Comparison of ENCODE assay signal across 10 mouse cellular contexts in genomic region chr8:34546815-34547214, GRCm38 (mm10).
DNase-seq lines count a peak whose midpoint lies in the region; ATAC-seq lines count a peak whose summit lies in the region.
"Had no signal": no experiment of that assay in that cellular context is flagged by ENCODE, and none has a peak within 500 bp of the region (broad histone marks: within the 10 kb centered on the region; RNA-seq: fewer than 3 reads in every experiment).

No protein-coding gene starts in this region.

- no peaks in the 10 kb centered on the region for H3K4me1 ChIP-seq in lung, embryonic 16.5 days (replicated peaks; ENCODE audit: control insufficient read depth, insufficient read depth, low read length)

- H3K4me2 ChIP-seq in lung, embryonic 16.5 days (ENCODE audit: low read depth, low read length): peak overlapping the region; percentile 34; the same call in 1 of the 2 replicates

- H3K9ac ChIP-seq in lung, embryonic 16.5 days (ENCODE audit: low read length): no peak overlapping the region

- 0 out of 2 replicates have a peak overlapping the region, but pooled peaks have one; percentile 11 for H3K4me3 ChIP-seq in lung, embryonic 16.5 days (ENCODE audit: low read length)

- no peaks in the 10 kb centered on the region for H3K36me3 ChIP-seq in lung, embryonic 16.5 days (ENCODE audit: control insufficient read depth, insufficient read depth, low read length)

- H3K27ac ChIP-seq in lung, embryonic 16.5 days (ENCODE audit: low read length): no peak overlapping the region

- no peak for DNase-seq in lung, postnatal 25 days (ENCODE audit: low spot score)
- no peak for DNase-seq in adrenal gland, postnatal 14 days
- no peak for DNase-seq in right cerebral cortex, postnatal 10 days (ENCODE audit: low spot score in 2 of 2)
- no peak for DNase-seq in lung, postnatal 10 days
- no peak for DNase-seq in right cerebral cortex, adult 2 months (ENCODE audit: low spot score in 2 of 2)
- DNase-seq: adrenal gland, postnatal 25 days; right cerebral cortex, postnatal 4 days had no signal

- no peaks in the 10 kb centered on the region for H3K27me3 ChIP-seq in lung, embryonic 16.5 days (ENCODE audit: control insufficient read depth, insufficient read depth, low read depth, low read length)

- no peaks in the 10 kb centered on the region for H3K9me3 ChIP-seq in lung, embryonic 16.5 days (ENCODE audit: control insufficient read depth, low read length)

- 24% methylated on average over 11 of the region's 11 CpGs for WGBS in lung, embryonic 16.5 days

- ATAC-seq in lung, embryonic 16.5 days (ENCODE audit: low read depth): no peak
- peak; percentile 25 to 46; a peak in 3 of 4 replicates for ATAC-seq in hematopoietic stem cell, adult 5-6 weeks (replicated peaks in 1 of 2; ENCODE audit: insufficient read depth in 1 of 2, low FRiP score in 2 of 2, low TSS enrichment in 1 of 2, low read depth in 1 of 2, poor library complexity in 2 of 2, severe bottlenecking in 2 of 2)
- ATAC-seq in megakaryocyte, adult 5-6 weeks (ENCODE audit: poor library complexity, severe bottlenecking): peak; percentile 64
